Mouse (Mus musculus) intestine, embryonic 14.5 days (tissue): ENCODE measurements around the gene Ptms. TPM values are rescaled to one million over a fixed set of nuclear protein-coding genes. Genes with fewer than 3 reads are reported as not detected.

ENCODE experiments used
- ATAC-seq: fragments of 200-750 bp; cut with Nextera tagmentation; replicated peaks from 2 replicates; pipeline ENCODE4 v1.8.0; 2017; ENCODE audit warnings: low read depth, moderate number of reproducible peaks, moderate TSS enrichment, moderate library complexity; ENCODE audit not compliant: low FRiP score, low TSS enrichment
- DNase-seq: peaks from one replicate; pipeline ENCODE4 v3.0.0-alpha.2; 2018; ENCODE audit warnings: low spot score
- H3K27ac ChIP-seq: fragments of 300-500 bp; sonication (generic); 2 replicates; pipeline ENCODE4 v1.5.1; 2014; ENCODE audit warnings: low read depth, mild to moderate bottlenecking, control low read depth
- H3K27me3 ChIP-seq: fragments of 300-500 bp; sonication (generic); replicated peaks from 2 replicates; pipeline ENCODE4 v1.6.1; 2014; ENCODE audit warnings: low read length, control low read depth; ENCODE audit not compliant: control insufficient read depth, insufficient read depth
- H3K36me3 ChIP-seq: fragments of 300-500 bp; sonication (generic); 2 replicates; pipeline ENCODE4 v1.6.1; 2014; ENCODE audit warnings: low read length, control low read depth; ENCODE audit not compliant: control insufficient read depth, insufficient read depth
- H3K4me1 ChIP-seq: fragments of 300-500 bp; sonication (generic); replicated peaks from 2 replicates; pipeline ENCODE4 v1.6.1; 2014; ENCODE audit warnings: low read length, control low read depth, mixed read lengths; ENCODE audit not compliant: control insufficient read depth, insufficient read depth
- H3K4me2 ChIP-seq: fragments of 300-500 bp; sonication (generic); 2 replicates; pipeline ENCODE4 v1.6.1; 2014; ENCODE audit warnings: low read length
- H3K4me3 ChIP-seq: fragments of 300-500 bp; sonication (generic); 2 replicates; pipeline ENCODE4 v1.5.1; 2014; ENCODE audit warnings: low read depth, low read length, control low read depth, mixed read lengths
- H3K9ac ChIP-seq: fragments of 300-500 bp; sonication (generic); 2 replicates; pipeline ENCODE4 v1.6.1; 2014; ENCODE audit warnings: mild to moderate bottlenecking, low read length
- H3K9me3 ChIP-seq: fragments of 300-500 bp; sonication (generic); 2 replicates; pipeline ENCODE4 v1.6.1; 2016; ENCODE audit warnings: low read length, control low read depth; ENCODE audit not compliant: control insufficient read depth
- WGBS: fragments of 180-500 bp; shearing (Covaris S2); extraction: QIAGEN DNeasy Blood & Tissue Kit; methylation state at CpG from one replicate; pipeline ENCODE4 v1.1.7; 2014; 5-methylcytosine and 5-hydroxymethylcytosine counted together
- polyA plus RNA-seq: library from polyadenylated mRNA; unstranded; fragments of >200 nt; fragmentation: Nextera tagmentation; extraction: Ambion mirVana; gene quantifications from 2 replicates; pipeline ENCODE4 v1.2.1, GENCODE M21; 2014

Ptms gene
- polyA plus RNA-seq, 1 experiment from 2014 or later, result 257 TPM

- 81% methylated on average over 7 of the region's 7 CpGs for WGBS
- no peak for ATAC-seq
- no peak for DNase-seq
- Histone ChIP-seq H3K36me3 (peaks cover 27% of the 10 kb centered on the region), H3K9ac (no peak overlapping the region), H3K4me2 (no peak overlapping the region), H3K27ac (no peak overlapping the region), H3K9me3 (no peaks in the 10 kb centered on the region), H3K27me3 (0 out of 2 replicates have a peak, but pooled peaks cover 3% of the 10 kb centered on the region), H3K4me1 (peaks cover 44% of the 10 kb centered on the region), H3K4me3 (no peak overlapping the region)
Measured at GRCm38 (mm10) chr6:124914511-124914910, 5.4 kb downstream of the Ptms start.

GRCm38 (mm10) chr6:124913721-124914285, 6.1 kb downstream of the Ptms start:
- 0 out of 2 replicates have a peak, but pooled peaks cover 3% of the 10 kb centered on the region for H3K27me3 ChIP-seq
- no peak overlapping the region for H3K4me2 ChIP-seq
- DNase-seq, result no peak
- H3K9ac ChIP-seq, result no peak overlapping the region
- H3K36me3 ChIP-seq, result peaks cover 27% of the 10 kb centered on the region
- H3K27ac ChIP-seq, result no peak overlapping the region
- ATAC-seq, result no peak
- no peak overlapping the region for H3K4me3 ChIP-seq
- no peaks in the 10 kb centered on the region for H3K9me3 ChIP-seq
- WGBS, result 73% methylated on average over 14 of the region's 14 CpGs
- H3K4me1 ChIP-seq, result peaks cover 37% of the 10 kb centered on the region

GRCm38 (mm10) chr6:124913214-124913613, 6.7 kb downstream of the Ptms start:
- WGBS, result 65% methylated on average over 6 of the region's 6 CpGs
- peaks cover 27% of the 10 kb centered on the region for H3K36me3 ChIP-seq
- H3K27ac ChIP-seq, result no peak overlapping the region
- no peak for ATAC-seq
- H3K4me1 ChIP-seq, result peaks cover 31% of the 10 kb centered on the region
- no peaks in the 10 kb centered on the region for H3K9me3 ChIP-seq
- H3K9ac ChIP-seq, result no peak overlapping the region
- H3K4me2 ChIP-seq, result no peak overlapping the region
- 0 out of 2 replicates have a peak, but pooled peaks cover 3% of the 10 kb centered on the region for H3K27me3 ChIP-seq
- no peak overlapping the region for H3K4me3 ChIP-seq
- DNase-seq, result no peak

GRCm38 (mm10) chr6:124911533-124912218, 8.2 kb downstream of the Ptms start, which contains the start of gene Lag3:
Gene Lag3, minus strand, starts transcription at chr6:124911705.
- peaks cover 27% of the 10 kb centered on the region for H3K36me3 ChIP-seq
- H3K4me1 ChIP-seq, result peaks cover 30% of the 10 kb centered on the region
- no peak within 1 kb of the TSS for H3K9ac ChIP-seq
- H3K9me3 ChIP-seq, result no peaks in the 10 kb centered on the region
- 0 out of 2 replicates have a peak, but pooled peaks cover 3% of the 10 kb centered on the region for H3K27me3 ChIP-seq
- no peak within 1 kb of the TSS for H3K27ac ChIP-seq
- no peak within 1 kb of the TSS for H3K4me3 ChIP-seq
- WGBS, result 21% methylated on average over 11 of the region's 13 CpGs
- DNase-seq (no peak), ATAC-seq (no peak)
- H3K4me2 ChIP-seq, result peak within 1 kb of the TSS; percentile 21

- ATAC-seq, result no peak; the same call in 1 of the 2 replicates
- H3K4me3 ChIP-seq, result peak overlapping the region; percentile 12
- peak overlapping the region; percentile 20; the same call in 1 of the 2 replicates for H3K9ac ChIP-seq
- no peak overlapping the region for H3K27ac ChIP-seq
- H3K36me3 ChIP-seq, result peaks cover 26% of the 10 kb centered on the region
- 0 out of 2 replicates have a peak, but pooled peaks cover 3% of the 10 kb centered on the region for H3K27me3 ChIP-seq
- 3% methylated on average over 32 of the region's 32 CpGs for WGBS
- peaks cover 21% of the 10 kb centered on the region for H3K4me1 ChIP-seq
- no peaks in the 10 kb centered on the region for H3K9me3 ChIP-seq
- peak overlapping the region; percentile 48 for H3K4me2 ChIP-seq
- no peak for DNase-seq
Measured at GRCm38 (mm10) chr6:124910032-124910431, 9.9 kb downstream of the Ptms start.

- DNase-seq, result no peak
- Histone ChIP-seq H3K4me1 (peaks cover 16% of the 10 kb centered on the region), H3K27me3 (0 out of 2 replicates have a peak, but pooled peaks cover 3% of the 10 kb centered on the region), H3K4me3 (no peak overlapping the region), H3K4me2 (no peak overlapping the region), H3K36me3 (peaks cover 4% of the 10 kb centered on the region; the same call in 1 of the 2 replicates), H3K9me3 (no peaks in the 10 kb centered on the region), H3K9ac (no peak overlapping the region), H3K27ac (no peak overlapping the region)
- ATAC-seq, result no peak
- WGBS, result 94% methylated on average over 1 of the region's 1 CpGs
Measured at GRCm38 (mm10) chr6:124907767-124908166, 12.1 kb downstream of the Ptms start.

- Histone ChIP-seq H3K36me3 (no peaks in the 10 kb centered on the region), H3K4me1 (peaks cover 16% of the 10 kb centered on the region), H3K27ac (peak overlapping the region; percentile 98), H3K4me2 (peak overlapping the region; percentile 81), H3K9ac (peak overlapping the region; percentile 74), H3K4me3 (peak overlapping the region; percentile 47; the same call in 1 of the 2 replicates), H3K9me3 (no peaks in the 10 kb centered on the region), H3K27me3 (0 out of 2 replicates have a peak, but pooled peaks cover under 1% of the 10 kb centered on the region)
- 36% methylated on average over 14 of the region's 16 CpGs for WGBS
- no peak for DNase-seq
- no peak for ATAC-seq
Measured at GRCm38 (mm10) chr6:124904991-124905860, 14.7 kb downstream of the Ptms start.
